Mouse (Mus musculus) gastrocnemius, postnatal 14 days (tissue): ENCODE results near the gene Osbpl2. TPM values are rescaled to one million over a fixed set of nuclear protein-coding genes. Genes with fewer than 3 reads are reported as not detected.
A peak's percentile ranks its signal among the peaks of the same experiment; 100 is the strongest.

Source experiments
- DNase-seq: peaks from one replicate; pipeline ENCODE4 v3.0.0; 2021; ENCODE audit warnings: mixed read lengths
- intact Hi-C: fragments of 180-260 bp; cut with DNase I; formaldehyde crosslinking; loops from one replicate; pipeline ENCODE4 v1.15.1; 2025; ENCODE audit warnings: low total_unique reads
- total RNA-seq, 2 experiments: library from RNA; stranded (reverse); gene quantifications; 2 replicates each; pipeline ENCODE4 v1.2.3; 2021

Gene Osbpl2
- total RNA-seq, 2 experiments from 2014 or later, result 15.8 to 17.2 TPM

- DNase-seq, result no peak
- intact Hi-C loops, result no loop called here
These were observed 15.7 kb upstream of the Osbpl2 start for GRCm38 (mm10) chr2:180103151-180103977.

GRCm38 (mm10) chr2:180103978-180104658, 15.0 kb upstream of the Osbpl2 start, which contains the start of gene Hrh3:
Hrh3 (minus strand) TSS chr2:180104488.
- intact Hi-C loops, result no loop called here
- DNase-seq, result peak; percentile 77

- intact Hi-C loops, result no loop called here
These were observed 14.3 kb upstream of the Osbpl2 start for GRCm38 (mm10) chr2:180104659-180105377.

GRCm38 (mm10) chr2:180105441-180106190, 13.5 kb upstream of the Osbpl2 start:
- no peak for DNase-seq
- intact Hi-C loops, result no loop called here

More at GRCm38 (mm10) chr2:180104659-180105377, 14.3 kb upstream of the Osbpl2 start:
- DNase-seq, result no peak

GRCm38 (mm10) chr2:180107081-180107480, 12.0 kb upstream of the Osbpl2 start:
- intact Hi-C loops, result no loop called here
- DNase-seq, result no peak

GRCm38 (mm10) chr2:180108285-180108684, 10.8 kb upstream of the Osbpl2 start:
- DNase-seq, result no peak

GRCm38 (mm10) chr2:180113909-180114890, 4.9 kb upstream of the Osbpl2 start:
- peak; percentile 90 for DNase-seq
- intact Hi-C loops, result no loop called here

More at GRCm38 (mm10) chr2:180108285-180108684, 10.8 kb upstream of the Osbpl2 start:
- intact Hi-C loops, result no loop called here

GRCm38 (mm10) chr2:180115279-180115678, 3.8 kb upstream of the Osbpl2 start:
- DNase-seq, result no peak
- intact Hi-C loops, result no loop called here

GRCm38 (mm10) chr2:180116081-180116493, 3.0 kb upstream of the Osbpl2 start:
- intact Hi-C loops, result no loop called here
- no peak for DNase-seq

GRCm38 (mm10) chr2:180116741-180117484, 2.2 kb upstream of the Osbpl2 start:
- intact Hi-C loops, result no loop called here

GRCm38 (mm10) chr2:180117485-180118194, 1.5 kb upstream of the Osbpl2 start:
- DNase-seq, result no peak
- intact Hi-C loops, result no loop called here

More at GRCm38 (mm10) chr2:180116741-180117484, 2.2 kb upstream of the Osbpl2 start:
- DNase-seq, result no peak

- no peak for DNase-seq
- intact Hi-C loops, result no loop called here
These were observed 559 bp downstream of the Osbpl2 start for GRCm38 (mm10) chr2:180119439-180120291.

GRCm38 (mm10) chr2:180120292-180120761, 1.2 kb downstream of the Osbpl2 start:
- DNase-seq, result no peak
- intact Hi-C loops, result no loop called here

- no peak for DNase-seq
These were observed 5.1 kb downstream of the Osbpl2 start for GRCm38 (mm10) chr2:180124192-180124591.

GRCm38 (mm10) chr2:180126195-180126594, 7.1 kb downstream of the Osbpl2 start:
- DNase-seq, result peak; percentile 69
- intact Hi-C loops, result no loop called here

More at GRCm38 (mm10) chr2:180124192-180124591, 5.1 kb downstream of the Osbpl2 start:
- intact Hi-C loops, result no loop called here

GRCm38 (mm10) chr2:180127675-180128074, 8.6 kb downstream of the Osbpl2 start:
- no peak for DNase-seq
- intact Hi-C loops, result no loop called here
